Mouse (Mus musculus) embryonic facial prominence, embryonic 13.5 days (tissue): Measurements from ENCODE around the gene Nol12. TPM values are rescaled to one million over a fixed set of nuclear protein-coding genes. Genes with fewer than 3 reads are reported as not detected.
A peak's percentile ranks its signal among the peaks of the same experiment; 100 is the strongest.

Source experiments
- ATAC-seq: fragments of 200-750 bp; cut with Nextera tagmentation; 2 replicates; pipeline ENCODE4 v1.8.0; 2017; ENCODE audit warnings: low read depth; ENCODE audit not compliant: insufficient number of reproducible peaks, insufficient read depth, low FRiP score, low TSS enrichment
- H3K27ac ChIP-seq: fragments of 300-500 bp; sonication (generic); 2 replicates; pipeline ENCODE4 v1.5.1; 2015; ENCODE audit warnings: moderate library complexity, mild to moderate bottlenecking, inconsistent platforms
- H3K27me3 ChIP-seq: fragments of 300-500 bp; sonication (generic); 2 replicates; pipeline ENCODE4 v1.6.1; 2015; ENCODE audit warnings: mild to moderate bottlenecking, inconsistent platforms
- H3K36me3 ChIP-seq: fragments of 300-500 bp; sonication (generic); 2 replicates; pipeline ENCODE4 v1.6.1; 2015; ENCODE audit warnings: mild to moderate bottlenecking, inconsistent platforms
- H3K4me1 ChIP-seq: fragments of 300-500 bp; sonication (generic); 2 replicates; pipeline ENCODE4 v1.6.1; 2015; ENCODE audit warnings: inconsistent platforms
- H3K4me2 ChIP-seq: fragments of 300-500 bp; sonication (generic); 2 replicates; pipeline ENCODE4 v1.6.1; 2015; ENCODE audit warnings: moderate library complexity, mild to moderate bottlenecking, inconsistent platforms
- H3K4me3 ChIP-seq: fragments of 300-500 bp; sonication (generic); 2 replicates; pipeline ENCODE4 v1.5.1; 2015; ENCODE audit warnings: mild to moderate bottlenecking, inconsistent platforms
- H3K9ac ChIP-seq: fragments of 300-500 bp; sonication (generic); 2 replicates; pipeline ENCODE4 v1.6.1; 2015; ENCODE audit warnings: mild to moderate bottlenecking, inconsistent platforms
- H3K9me3 ChIP-seq: fragments of 300-500 bp; sonication (generic); 2 replicates; pipeline ENCODE4 v1.6.1; 2016; ENCODE audit warnings: inconsistent platforms
- WGBS: fragments of 180-500 bp; shearing (Covaris S2); methylation state at CpG from one replicate; pipeline ENCODE4 v1.1.7; 2015; ENCODE audit warnings: mixed read lengths; 5-methylcytosine and 5-hydroxymethylcytosine counted together
- polyA plus RNA-seq: library from polyadenylated mRNA; unstranded; fragments of >200 nt; fragmentation: Nextera tagmentation; extraction: Ambion mirVana; gene quantifications from 2 replicates; pipeline ENCODE4 v1.2.1, GENCODE M21; 2015

The Nol12 gene
- 54.1 and 57.4 TPM in 2 replicates for polyA plus RNA-seq

DNA sequence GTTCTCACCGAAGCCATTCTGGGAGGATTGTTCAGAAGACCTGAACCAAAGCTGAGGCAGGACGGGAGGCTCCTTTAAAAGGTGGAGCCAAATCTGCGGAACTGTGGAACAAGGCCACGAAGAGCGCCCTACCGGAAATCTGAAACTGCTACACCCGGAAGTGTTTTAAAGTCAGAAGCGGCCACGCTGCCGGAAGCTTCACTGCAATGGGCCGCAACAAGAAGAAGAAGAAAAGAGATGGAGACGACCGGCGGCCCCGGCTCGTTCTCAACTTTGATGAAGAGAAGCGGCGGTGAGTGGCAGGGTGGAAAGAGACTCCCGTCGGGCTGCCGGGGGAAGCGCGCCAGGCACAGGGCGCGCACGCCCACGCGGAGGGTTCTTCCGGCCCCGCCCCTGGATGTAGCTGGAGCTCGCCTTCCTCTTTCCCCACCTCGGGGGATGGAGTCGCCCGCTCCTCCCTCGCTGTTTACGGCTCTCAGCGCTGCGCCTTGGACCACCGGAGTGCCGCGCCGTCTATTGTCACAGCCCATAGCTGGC lies at the start of gene Nol12:
TSS of gene Nol12 (plus strand) at position 150 of the 537 bp plus-strand sequence.
- ATAC-seq = peak; percentile 80
- no peaks in the 10 kb centered on the region for H3K27me3 ChIP-seq

GRCm38 (mm10) chr15:78889401-78889853 lies 45.3 kb upstream of the Nol12 start:
- no peak overlapping the region for H3K4me2 ChIP-seq
- 30% methylated on average over 13 of the region's 13 CpGs for WGBS
- H3K9ac ChIP-seq = 0 out of 2 replicates have a peak overlapping the region, but pooled peaks have one; percentile 27

More for the DNA sequence above, at the start of gene Nol12:
- Histone ChIP-seq H3K27ac (peak within 1 kb of the TSS; percentile 94), H3K36me3 (peaks cover 47% of the 10 kb centered on the region), H3K4me2 (peak within 1 kb of the TSS; percentile 80), H3K4me1 (peaks cover 31% of the 10 kb centered on the region), H3K4me3 (peak within 1 kb of the TSS; percentile 65), H3K9ac (peak within 1 kb of the TSS; percentile 82), H3K9me3 (no peaks in the 10 kb centered on the region)
- under 1% methylated on average over 42 of the region's 42 CpGs for WGBS

GRCm38 (mm10) chr15:78892440-78892839 lies 42.3 kb upstream of the Nol12 start:
- Histone ChIP-seq H3K4me3 (no peak overlapping the region), H3K9me3 (no peaks in the 10 kb centered on the region), H3K27me3 (no peaks in the 10 kb centered on the region), H3K9ac (0 out of 2 replicates have a peak overlapping the region, but pooled peaks have one; percentile 21), H3K4me2 (no peak overlapping the region), H3K36me3 (peaks cover 73% of the 10 kb centered on the region), H3K4me1 (peaks cover 46% of the 10 kb centered on the region), H3K27ac (no peak overlapping the region)
- WGBS = 61% methylated on average over 7 of the region's 7 CpGs
- ATAC-seq = no peak

More at GRCm38 (mm10) chr15:78889401-78889853, 45.3 kb upstream of the Nol12 start:
- Histone ChIP-seq H3K36me3 (peaks cover 94% of the 10 kb centered on the region), H3K9me3 (no peaks in the 10 kb centered on the region), H3K27me3 (no peaks in the 10 kb centered on the region), H3K27ac (no peak overlapping the region), H3K4me3 (no peak overlapping the region), H3K4me1 (peaks cover 17% of the 10 kb centered on the region)
- no peak for ATAC-seq

GRCm38 (mm10) chr15:78894726-78895125 lies 40.0 kb upstream of the Nol12 start:
- Histone ChIP-seq H3K4me1 (peaks cover 63% of the 10 kb centered on the region), H3K4me3 (no peak overlapping the region), H3K27ac (peak overlapping the region; percentile 77), H3K9me3 (no peaks in the 10 kb centered on the region), H3K9ac (peak overlapping the region; percentile 52; the same call in 1 of the 2 replicates), H3K27me3 (no peaks in the 10 kb centered on the region), H3K36me3 (peaks cover 52% of the 10 kb centered on the region), H3K4me2 (no peak overlapping the region)
- ATAC-seq = no peak
- WGBS = 78% methylated on average over 13 of the region's 13 CpGs

DNA sequence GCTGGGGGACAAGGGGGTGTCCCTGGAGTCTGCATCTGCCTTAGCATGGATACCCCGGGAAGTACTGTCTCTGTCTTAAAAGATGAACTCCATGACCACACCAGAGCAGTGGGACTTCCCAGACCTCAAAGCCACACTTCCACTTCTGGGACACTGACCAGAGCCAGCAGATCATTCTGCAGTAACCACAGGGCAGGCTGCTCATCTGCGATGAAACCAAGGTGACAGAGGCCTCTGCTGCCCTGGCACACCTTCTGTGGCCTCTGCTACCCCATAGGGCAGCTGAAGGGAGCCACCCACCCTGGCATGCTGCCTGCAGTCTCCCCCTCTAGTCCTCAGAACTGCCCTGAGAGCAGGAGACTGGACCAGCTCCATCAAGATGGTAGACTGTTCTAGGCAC lies 39.0 kb upstream of the Nol12 start:
- no peak for ATAC-seq

DNA sequence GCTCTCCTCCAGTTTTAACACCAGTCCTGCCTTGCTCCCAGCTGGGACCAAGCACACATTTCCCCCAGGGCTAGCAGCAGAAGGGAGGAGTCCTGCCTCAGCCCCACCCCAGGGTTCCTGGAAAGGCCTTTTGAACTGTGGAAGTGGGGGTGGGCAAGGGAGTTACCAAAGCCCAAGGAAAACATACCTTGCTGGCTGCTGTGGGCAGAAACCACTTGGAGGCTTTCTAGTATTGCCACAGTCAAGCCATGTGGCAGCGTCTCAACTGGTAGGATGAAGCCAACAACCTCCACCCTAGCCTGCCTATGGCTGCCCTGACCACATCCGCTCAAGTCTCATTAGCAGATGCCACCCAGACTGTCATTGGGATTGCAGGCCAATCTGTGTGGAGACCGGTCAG lies 38.6 kb upstream of the Nol12 start:
- Histone ChIP-seq H3K4me3 (no peak overlapping the region), H3K4me1 (peaks cover 73% of the 10 kb centered on the region), H3K4me2 (no peak overlapping the region), H3K27ac (peak overlapping the region; percentile 64), H3K27me3 (no peaks in the 10 kb centered on the region), H3K36me3 (peaks cover 40% of the 10 kb centered on the region), H3K9me3 (no peaks in the 10 kb centered on the region), H3K9ac (no peak overlapping the region)
- no peak for ATAC-seq
- WGBS = 83% methylated on average over 3 of the region's 3 CpGs

More for the DNA sequence above, 39.0 kb upstream of the Nol12 start:
- Histone ChIP-seq H3K4me2 (no peak overlapping the region), H3K9ac (no peak overlapping the region), H3K27me3 (no peaks in the 10 kb centered on the region), H3K9me3 (no peaks in the 10 kb centered on the region), H3K4me3 (no peak overlapping the region), H3K27ac (peak overlapping the region; percentile 64), H3K4me1 (peaks cover 69% of the 10 kb centered on the region), H3K36me3 (peaks cover 44% of the 10 kb centered on the region)
- WGBS = 78% methylated on average over 2 of the region's 2 CpGs

DNA sequence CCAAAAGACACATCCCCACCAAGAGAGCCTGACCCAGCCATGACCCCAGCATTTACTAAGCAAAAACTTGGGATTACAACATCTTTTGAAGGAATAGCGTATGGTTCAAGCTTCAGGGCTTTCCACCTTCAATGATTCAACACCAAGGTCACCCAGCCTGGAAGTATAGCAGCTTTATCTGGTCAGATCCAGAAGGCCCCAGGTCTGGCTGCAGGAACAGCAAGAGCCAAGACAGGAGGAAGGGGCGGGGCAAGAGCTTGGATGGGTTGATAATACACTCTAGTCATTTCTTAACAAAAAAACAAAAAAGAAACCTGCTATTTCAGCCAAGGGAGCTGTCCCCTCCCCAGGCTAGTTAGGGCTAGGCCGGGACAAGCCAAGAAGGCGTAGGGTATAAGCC lies 37.2 kb upstream of the Nol12 start:
- Histone ChIP-seq H3K9ac (no peak overlapping the region), H3K9me3 (no peaks in the 10 kb centered on the region), H3K4me2 (no peak overlapping the region), H3K36me3 (peaks cover 32% of the 10 kb centered on the region), H3K4me3 (no peak overlapping the region), H3K27ac (no peak overlapping the region), H3K27me3 (no peaks in the 10 kb centered on the region), H3K4me1 (peaks cover 79% of the 10 kb centered on the region)
- 93% methylated on average over 4 of the region's 4 CpGs for WGBS
- no peak for ATAC-seq

DNA sequence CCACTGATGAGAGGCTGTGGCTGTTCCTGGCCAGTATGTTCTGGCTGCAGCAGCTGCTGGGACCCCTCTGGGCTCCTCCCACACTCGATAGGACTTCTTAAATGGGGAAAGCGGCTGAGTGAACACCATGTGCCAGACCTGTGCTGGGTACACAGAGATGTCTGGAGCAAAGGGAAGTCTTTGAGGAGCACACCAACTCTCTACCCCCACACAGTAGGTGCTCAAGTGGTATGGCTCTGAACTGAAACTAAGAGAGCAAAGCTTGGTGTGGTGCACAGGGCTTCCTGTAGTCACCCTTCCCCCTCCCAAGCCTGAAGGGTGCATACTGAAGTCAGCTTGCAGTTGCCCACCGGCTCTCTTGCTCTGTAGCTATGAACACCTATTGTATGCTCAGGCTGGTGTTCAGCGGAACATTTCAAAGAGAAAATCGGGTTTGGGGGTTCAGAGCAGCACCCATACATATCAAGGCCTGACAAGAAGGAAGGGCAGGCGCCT lies 36.2 kb upstream of the Nol12 start:
- peak overlapping the region; percentile 83 for H3K4me3 ChIP-seq
- WGBS = 54% methylated on average over 6 of the region's 6 CpGs
- H3K9ac ChIP-seq = peak overlapping the region; percentile 86; the same call in 1 of the 2 replicates
- no peak for ATAC-seq
- H3K27me3 ChIP-seq = no peaks in the 10 kb centered on the region
- peak overlapping the region; percentile 88 for H3K4me2 ChIP-seq
- peaks cover 79% of the 10 kb centered on the region for H3K4me1 ChIP-seq
- peaks cover 31% of the 10 kb centered on the region for H3K36me3 ChIP-seq
- peak overlapping the region; percentile 87; the same call in 1 of the 2 replicates for H3K27ac ChIP-seq
- no peaks in the 10 kb centered on the region for H3K9me3 ChIP-seq

GRCm38 (mm10) chr15:78899409-78899739 lies 35.4 kb upstream of the Nol12 start, which contains the start of gene Gm49510:
Gene Gm49510, plus strand, starts transcription at chr15:78899667.
- peak within 1 kb of the TSS; percentile 87 for H3K27ac ChIP-seq
- H3K4me3 ChIP-seq = peak within 1 kb of the TSS; percentile 83
- H3K4me1 ChIP-seq = peaks cover 71% of the 10 kb centered on the region
- H3K9ac ChIP-seq = peak within 1 kb of the TSS; percentile 86
- peak within 1 kb of the TSS; percentile 88 for H3K4me2 ChIP-seq
- 2% methylated on average over 20 of the region's 20 CpGs for WGBS
- no peak for ATAC-seq
- no peaks in the 10 kb centered on the region for H3K9me3 ChIP-seq
- H3K36me3 ChIP-seq = peaks cover 31% of the 10 kb centered on the region
- H3K27me3 ChIP-seq = no peaks in the 10 kb centered on the region

GRCm38 (mm10) chr15:78899740-78900584 lies 34.8 kb upstream of the Nol12 start, which contains the start of gene Sh3bp1:
Gene Sh3bp1, plus strand, starts transcription at chr15:78899768.
- H3K27me3 ChIP-seq = no peaks in the 10 kb centered on the region
- peak within 1 kb of the TSS; percentile 87 for H3K27ac ChIP-seq
- H3K4me1 ChIP-seq = peaks cover 65% of the 10 kb centered on the region
- no peaks in the 10 kb centered on the region for H3K9me3 ChIP-seq
- H3K4me3 ChIP-seq = peak within 1 kb of the TSS; percentile 83
- ATAC-seq = 0 out of 2 replicates have a peak, but pooled peaks have one; percentile 56
- peak within 1 kb of the TSS; percentile 86 for H3K9ac ChIP-seq
- WGBS = under 1% methylated on average over 47 of the region's 47 CpGs
- H3K4me2 ChIP-seq = peak within 1 kb of the TSS; percentile 88
- H3K36me3 ChIP-seq = peaks cover 31% of the 10 kb centered on the region

GRCm38 (mm10) chr15:78900585-78901421 lies 33.9 kb upstream of the Nol12 start:
- H3K9me3 ChIP-seq = no peaks in the 10 kb centered on the region
- peaks cover 57% of the 10 kb centered on the region for H3K4me1 ChIP-seq
- peak overlapping the region; percentile 88 for H3K4me2 ChIP-seq
- peak overlapping the region; percentile 86 for H3K9ac ChIP-seq
- H3K27me3 ChIP-seq = no peaks in the 10 kb centered on the region
- H3K4me3 ChIP-seq = peak overlapping the region; percentile 83
- peak overlapping the region; percentile 87 for H3K27ac ChIP-seq
- WGBS = 8% methylated on average over 18 of the region's 18 CpGs
- H3K36me3 ChIP-seq = peaks cover 37% of the 10 kb centered on the region
- ATAC-seq = 0 out of 2 replicates have a peak, but pooled peaks have one; percentile 26
